Mouse (Mus musculus) CH12.LX (cell line): ENCODE data around the gene Ltb. TPM values are rescaled to one million over a fixed set of nuclear protein-coding genes. Genes with fewer than 3 reads are reported as not detected.

Source experiments
- DNase-seq: peaks from one replicate; pipeline ENCODE4 v3.0.0-alpha.2; 2013; ENCODE audit errors: extremely low read depth
- H3K27ac ChIP-seq: 2 replicates; pipeline ENCODE4 v1.5.1; 2012; ENCODE audit warnings: low read depth, mild to moderate bottlenecking, control low read depth, moderate library complexity; ENCODE audit not compliant: insufficient read depth
- H3K27me3 ChIP-seq: replicated peaks from 2 replicates; pipeline ENCODE3; 2012; ENCODE audit warnings: inconsistent platforms
- H3K36me3 ChIP-seq, 2 experiments: replicated peaks in 1 of 2; 2 replicates each; pipeline versions ENCODE3 to v1.6.1; 2012; ENCODE audit warnings: inconsistent platforms in 1 of 2, low read length in 1 of 2, mild to moderate bottlenecking in 1 of 2, mixed read lengths in 1 of 2, moderate library complexity in 1 of 2; ENCODE audit not compliant: control insufficient read depth in 1 of 2, insufficient read depth in 1 of 2
- H3K4me1 ChIP-seq, 2 experiments: 2 replicates each; pipeline ENCODE4 v1.6.1; 2012; ENCODE audit warnings: inconsistent platforms in 1 of 2, moderate library complexity in 1 of 2; ENCODE audit not compliant: insufficient read depth in 2 of 2, control insufficient read depth in 1 of 2
- H3K4me2 ChIP-seq: 2 replicates; pipeline ENCODE4 v1.6.1; 2012; ENCODE audit warnings: low read depth, mild to moderate bottlenecking, control low read depth; ENCODE audit not compliant: poor library complexity, insufficient read depth, severe bottlenecking
- H3K4me3 ChIP-seq, 3 experiments: fragments of 150-350 bp in 1 of 3; sonication (generic) in 1 of 3; replicated peaks in 1 of 3; 2 replicates each; pipeline versions ENCODE3 to v1.5.1; 2011 to 2012; ENCODE audit warnings: low read depth in 2 of 3, low read length in 2 of 3, mild to moderate bottlenecking in 2 of 3, moderate library complexity in 2 of 3, control low read depth in 1 of 3, improper control_type of control experiment in 1 of 3, inconsistent platforms in 1 of 3, mixed read lengths in 1 of 3; ENCODE audit not compliant: poor library complexity in 1 of 3
- H3K79me2 ChIP-seq: replicated peaks from 2 replicates; pipeline ENCODE4 v1.6.1; 2012; ENCODE audit warnings: mild to moderate bottlenecking, moderate library complexity; ENCODE audit not compliant: control insufficient read depth, poor library complexity, insufficient read depth, severe bottlenecking; ENCODE audit errors: extremely low read depth
- H3K9ac ChIP-seq: 2 replicates; pipeline ENCODE4 v1.6.1; 2012; ENCODE audit warnings: low read depth, mild to moderate bottlenecking, control low read depth, moderate library complexity; ENCODE audit not compliant: insufficient read depth
- H3K9me3 ChIP-seq: replicated peaks from 2 replicates; pipeline ENCODE3; 2012; ENCODE audit warnings: low read length, inconsistent platforms, mixed read lengths
- CHD1 ChIP-seq: IDR thresholded peaks from 2 replicates; pipeline ENCODE4 v1.6.1; 2012; ENCODE audit warnings: low read depth, low read length, improper control_type of control experiment, inconsistent platforms
- CHD2 ChIP-seq: IDR thresholded peaks from 2 replicates; pipeline ENCODE4 v1.6.1; 2011; ENCODE audit warnings: low read length, improper control_type of control experiment
- CTCF ChIP-seq, 2 experiments: IDR thresholded peaks in 1 of 2; conservative IDR thresholded peaks in 1 of 2; 2 replicates each; pipeline ENCODE4 v1.5.1; 2011 to 2012; ENCODE audit warnings: low read depth in 2 of 2, low read length in 2 of 2, improper control_type of control experiment in 1 of 2, inconsistent platforms in 1 of 2, mild to moderate bottlenecking in 1 of 2, moderate library complexity in 1 of 2
- E2F4 ChIP-seq: IDR thresholded peaks from 2 replicates; pipeline ENCODE4 v1.6.1; 2011; ENCODE audit warnings: low read depth, low read length, improper control_type of control experiment; ENCODE audit not compliant: insufficient replicate concordance
- ETS1 ChIP-seq: conservative IDR thresholded peaks from 2 replicates; pipeline ENCODE4 v1.6.1; 2012; ENCODE audit warnings: low read depth, mild to moderate bottlenecking, inconsistent platforms, low read length, improper control_type of control experiment, moderate library complexity
- GABPA ChIP-seq: IDR thresholded peaks from 2 replicates; pipeline ENCODE4 v1.6.1; 2012; ENCODE audit warnings: low read depth, low read length, improper control_type of control experiment, inconsistent platforms; ENCODE audit not compliant: insufficient replicate concordance
- HCFC1 ChIP-seq: IDR thresholded peaks from 2 replicates; pipeline ENCODE4 v1.6.1; 2012; ENCODE audit warnings: low read depth, mild to moderate bottlenecking, inconsistent platforms, low read length, improper control_type of control experiment
- IRF4 ChIP-seq: IDR thresholded peaks from 2 replicates; pipeline ENCODE4 v1.6.1; 2014; ENCODE audit warnings: low read depth, mild to moderate bottlenecking, inconsistent platforms, low read length, improper control_type of control experiment
- JUN ChIP-seq: IDR thresholded peaks from 2 replicates; pipeline ENCODE4 v1.6.1; 2011; ENCODE audit warnings: low read depth, mild to moderate bottlenecking, low read length, improper control_type of control experiment, moderate library complexity; ENCODE audit not compliant: insufficient read depth
- KAT2A ChIP-seq: IDR thresholded peaks from 2 replicates; pipeline ENCODE4 v1.6.1; 2012; ENCODE audit warnings: low read length, improper control_type of control experiment, inconsistent platforms; ENCODE audit not compliant: insufficient replicate concordance
- MAFK ChIP-seq: IDR thresholded peaks from 2 replicates; pipeline ENCODE4 v1.6.1; 2011; ENCODE audit warnings: low read length, improper control_type of control experiment; ENCODE audit not compliant: insufficient replicate concordance
- MEF2A ChIP-seq: IDR thresholded peaks from 2 replicates; pipeline ENCODE4 v1.6.1; 2014; ENCODE audit warnings: low read depth, mild to moderate bottlenecking, inconsistent platforms, low read length, improper control_type of control experiment, borderline replicate concordance
- MXI1 ChIP-seq: IDR thresholded peaks from 2 replicates; pipeline ENCODE4 v1.6.1; 2011; ENCODE audit warnings: mild to moderate bottlenecking, low read depth, low read length, improper control_type of control experiment
- MYC ChIP-seq: IDR thresholded peaks from 2 replicates; pipeline ENCODE4 v1.6.1; 2011; ENCODE audit warnings: low read depth, mild to moderate bottlenecking, improper control_type of control experiment, low read length
- NELFE ChIP-seq: IDR thresholded peaks from 2 replicates; pipeline ENCODE4 v1.6.1; 2011; ENCODE audit warnings: low read depth, low read length, improper control_type of control experiment
- NRF1 ChIP-seq: IDR thresholded peaks from 2 replicates; pipeline ENCODE4 v1.6.1; 2014; ENCODE audit warnings: low read depth, mild to moderate bottlenecking, inconsistent platforms, low read length, improper control_type of control experiment, moderate library complexity
- PAX5 ChIP-seq: IDR thresholded peaks from 2 replicates; pipeline ENCODE4 v1.6.1; 2012; ENCODE audit warnings: low read length, inconsistent platforms, mixed read lengths
- POLR2A ChIP-seq: IDR thresholded peaks from 2 replicates; pipeline ENCODE4 v1.6.1; 2011; ENCODE audit warnings: low read depth, mild to moderate bottlenecking, improper control_type of control experiment, low read length
- POLR2AphosphoS2 ChIP-seq: IDR thresholded peaks from 2 replicates; pipeline ENCODE4 v1.6.1; 2011; ENCODE audit warnings: low read depth, low read length, improper control_type of control experiment
- TCF12 ChIP-seq: IDR thresholded peaks from 2 replicates; pipeline ENCODE4 v1.6.1; 2014; ENCODE audit warnings: low read depth, mild to moderate bottlenecking, inconsistent platforms, low read length, improper control_type of control experiment
- USF2 ChIP-seq: conservative IDR thresholded peaks from 2 replicates; pipeline ENCODE4 v1.6.1; 2011; ENCODE audit warnings: low read depth, low read length, improper control_type of control experiment
- ZKSCAN1 ChIP-seq: IDR thresholded peaks from 2 replicates; pipeline ENCODE4 v1.6.1; 2012; ENCODE audit warnings: low read depth, inconsistent platforms, low read length, improper control_type of control experiment, borderline replicate concordance
- ZMIZ1 ChIP-seq: IDR thresholded peaks from 2 replicates; pipeline ENCODE4 v1.6.1; 2012; ENCODE audit warnings: low read depth, mild to moderate bottlenecking, inconsistent platforms, low read length, improper control_type of control experiment
- dilution Hi-C: fragments of 300-500 bp; cut with MboI; formaldehyde crosslinking; loops from 2 replicates; pipeline ENCODE4 v1.14.3; 2020; ENCODE audit warnings: low sequenced_read_pairs; ENCODE audit not compliant: extremely low pct_unique_long_range_greater_than_20kb, extremely low pct_ligation_motif_present
- in situ Hi-C: fragments of 300-500 bp; cut with MboI; formaldehyde crosslinking; loops from 3 replicates; pipeline ENCODE4 v1.14.3; 2019; ENCODE audit warnings: low sequenced_read_pairs, low pct_ligation_motif_present, low pct_unique_long_range_greater_than_20kb, mixed read lengths
- polyA plus RNA-seq: library from polyadenylated mRNA; unstranded; fragments of >175 nt; gene quantifications from 2 replicates; pipeline ENCODE4 v1.2.1, GENCODE M21; 2012; ENCODE audit warnings: low read depth; ENCODE audit not compliant: insufficient read length
- total RNA-seq, 2 experiments: library from RNA; depleted of rRNA; stranded (reverse); fragments of 300-350 nt in 1 of 2; fragments of >200 nt in 1 of 2; gene quantifications; 2 replicates each; pipeline ENCODE4 v1.2.3; 2012 to 2014

Gene Ltb
- total and polyA plus RNA-seq, 3 experiments, result 150 to 263 (median 234) TPM

GRCm38 (mm10) chr17:35243086-35243485 lies 48.8 kb downstream of the Ltb start:
- Histone ChIP-seq H3K9ac (peak overlapping the region; percentile 99), H3K4me1 (peaks cover 6 to 45% of the 10 kb centered on the region in 2 experiments), H3K9me3 (no peaks in the 10 kb centered on the region), H3K4me2 (peak overlapping the region; percentile 76), H3K27ac (no peak overlapping the region), H3K4me3 (peak overlapping the region; percentile 90 to 92 (median 92)), H3K36me3 (peaks cover 43 to 56% of the 10 kb centered on the region in 2 experiments), H3K27me3 (peaks cover 6% of the 10 kb centered on the region), H3K79me2 (peaks cover 59% of the 10 kb centered on the region)
- dilution Hi-C loops, result no loop called here
- TF ChIP-seq CTCF (conservative IDR thresholded peaks at IDR 0.05 in 1 of 2, IDR thresholded peaks at IDR 0.05 in 1 of 2; ENCODE audit: low read depth in 2 of 2, low read length in 2 of 2), result peak in 1 of 2 experiments; percentile 19; a peak in 2 of 4 replicates
- TF ChIP-seq MAFK, result no peak
- TF ChIP-seq ZMIZ1, result no peak
- TF ChIP-seq POLR2AphosphoS2, result 0 out of 2 replicates have a peak, but pooled peaks have one; percentile 8
- no peak for DNase-seq
- in situ Hi-C loops, result no loop called here

DNA sequence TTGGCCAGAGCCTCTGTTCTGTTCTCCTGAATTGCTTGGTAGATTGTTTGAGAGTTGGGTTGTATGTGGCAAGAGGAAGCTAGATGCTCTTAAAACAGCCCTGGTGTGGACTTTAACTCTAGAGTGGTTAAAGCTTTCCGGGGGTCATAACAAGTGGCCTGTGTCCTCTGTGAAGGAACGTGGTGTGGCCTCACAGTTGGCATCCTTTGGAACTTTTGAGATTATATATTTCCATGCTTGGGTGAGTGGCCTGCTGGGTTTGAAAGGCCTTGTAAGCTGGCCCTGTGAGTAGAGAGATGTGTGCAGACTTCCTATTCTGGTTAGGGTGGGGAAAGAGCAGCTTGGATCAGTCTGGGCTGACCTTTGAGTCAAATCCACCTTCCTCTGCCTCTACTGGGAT lies 50.8 kb downstream of the Ltb start:
- Histone ChIP-seq H3K79me2 (peaks cover 59% of the 10 kb centered on the region), H3K36me3 (peaks cover 61 to 72% of the 10 kb centered on the region in 2 experiments), H3K4me1 (peaks cover 6 to 41% of the 10 kb centered on the region in 2 experiments), H3K9ac (peak overlapping the region; percentile 99; the same call in 1 of the 2 replicates), H3K4me3 (peak overlapping the region in 1 of 3 experiments; percentile 92), H3K27ac (no peak overlapping the region), H3K27me3 (peaks cover 14% of the 10 kb centered on the region), H3K4me2 (peak overlapping the region; percentile 76), H3K9me3 (no peaks in the 10 kb centered on the region)
- DNase-seq, result no peak
- TF ChIP-seq USF2 (no peak), E2F4 (no peak), GABPA (no peak), MXI1 (no peak), CHD2 (no peak), NRF1 (no peak), TCF12 (no peak), ZKSCAN1 (no peak), IRF4 (no peak), KAT2A (no peak), MEF2A (no peak), HCFC1 (no peak), CHD1 (no peak), NELFE (no peak), POLR2A (no peak), MYC (no peak), MAFK (no peak), ETS1 (no peak), PAX5 (no peak), JUN (no peak)
- dilution Hi-C loops, result no loop called here
- in situ Hi-C loops, result no loop called here

Other genes starting within 250 kb of the Ltb start
Only the 20 nearest of the 39 such genes appear.
- not detected in 2 replicates for gene Ly6g6d, start 116.4 kb upstream of the Ltb start, total RNA-seq (2012; rRNA removed)
- gene Ly6g6d, start 116.4 kb upstream of the Ltb start, total RNA-seq (2014; rRNA removed), result not detected in 2 replicates
- 0.44 and 0.46 TPM in 2 replicates for gene Ly6g6d, start 116.4 kb upstream of the Ltb start, polyA plus RNA-seq
- not detected in 2 replicates for gene Ly6g6f, start 108.8 kb upstream of the Ltb start, total RNA-seq (2012; rRNA removed)
- 0.22 and 0.54 TPM in 2 replicates for gene Ly6g6f, start 108.8 kb upstream of the Ltb start, total RNA-seq (2014; rRNA removed)
- gene Ly6g6f, start 108.8 kb upstream of the Ltb start, polyA plus RNA-seq, result 0.29 and 0.67 TPM in 2 replicates
- gene Abhd16a, start 105.2 kb upstream of the Ltb start, total RNA-seq (2012; rRNA removed), result 15.3 and 16.2 TPM in 2 replicates
- 11.7 and 16.6 TPM in 2 replicates for gene Abhd16a, start 105.2 kb upstream of the Ltb start, total RNA-seq (2014; rRNA removed)
- 10.7 and 11.6 TPM in 2 replicates for gene Abhd16a, start 105.2 kb upstream of the Ltb start, polyA plus RNA-seq
- gene Ly6g5c, start 86.2 kb upstream of the Ltb start, total RNA-seq (2012; rRNA removed), result not detected in 2 replicates
- not detected in 2 replicates for gene Ly6g5c, start 86.2 kb upstream of the Ltb start, total RNA-seq (2014; rRNA removed)
- not detected in 2 replicates for gene Ly6g5c, start 86.2 kb upstream of the Ltb start, polyA plus RNA-seq
- gene Ly6g5b, start 79.0 kb upstream of the Ltb start, total RNA-seq (2012; rRNA removed), result 0.30 and 0.50 TPM in 2 replicates
- 0.88 and 0.91 TPM in 2 replicates for gene Ly6g5b, start 79.0 kb upstream of the Ltb start, total RNA-seq (2014; rRNA removed)
- gene Ly6g5b, start 79.0 kb upstream of the Ltb start, polyA plus RNA-seq, result 1.0 and 1.1 TPM in 2 replicates
- 42.7 and 43.0 TPM in 2 replicates for gene Gpank1, start 73.0 kb upstream of the Ltb start, total RNA-seq (2012; rRNA removed)
- gene Gpank1, start 73.0 kb upstream of the Ltb start, total RNA-seq (2014; rRNA removed), result 32.6 and 36.6 TPM in 2 replicates
- gene Gpank1, start 73.0 kb upstream of the Ltb start, polyA plus RNA-seq, result 32.5 and 33.6 TPM in 2 replicates
- gene Csnk2b, start 72.4 kb upstream of the Ltb start, total RNA-seq (2012; rRNA removed), result 130 and 143 TPM in 2 replicates
- gene Csnk2b, start 72.4 kb upstream of the Ltb start, total RNA-seq (2014; rRNA removed), result 85.3 and 89.3 TPM in 2 replicates
- 267 and 348 TPM in 2 replicates for gene Csnk2b, start 72.4 kb upstream of the Ltb start, polyA plus RNA-seq
- gene D17H6S53E, start 68.1 kb upstream of the Ltb start, total RNA-seq (2012; rRNA removed), result 15.6 and 17.0 TPM in 2 replicates
- gene D17H6S53E, start 68.1 kb upstream of the Ltb start, total RNA-seq (2014; rRNA removed), result 8.8 and 11.9 TPM in 2 replicates
- 8.7 and 13.8 TPM in 2 replicates for gene D17H6S53E, start 68.1 kb upstream of the Ltb start, polyA plus RNA-seq
- 0.21 TPM in 1 of 2 replicates, not detected in the other for gene Apom, start 62.4 kb upstream of the Ltb start, total RNA-seq (2012; rRNA removed)
- not detected in 2 replicates for gene Apom, start 62.4 kb upstream of the Ltb start, total RNA-seq (2014; rRNA removed)
- 0.39 and 0.41 TPM in 2 replicates for gene Apom, start 62.4 kb upstream of the Ltb start, polyA plus RNA-seq
- 73.0 and 73.7 TPM in 2 replicates for gene Bag6, start 59.3 kb upstream of the Ltb start, total RNA-seq (2012; rRNA removed)
- 21.7 and 26.0 TPM in 2 replicates for gene Bag6, start 59.3 kb upstream of the Ltb start, total RNA-seq (2014; rRNA removed)
- gene Bag6, start 59.3 kb upstream of the Ltb start, polyA plus RNA-seq, result 133 and 152 TPM in 2 replicates
- 80.4 and 87.1 TPM in 2 replicates for gene Prrc2a, start 29.5 kb upstream of the Ltb start, total RNA-seq (2012; rRNA removed)
- gene Prrc2a, start 29.5 kb upstream of the Ltb start, total RNA-seq (2014; rRNA removed), result 27.8 and 31.3 TPM in 2 replicates
- 234 and 313 TPM in 2 replicates for gene Prrc2a, start 29.5 kb upstream of the Ltb start, polyA plus RNA-seq
- 7.0 and 14.7 TPM in 2 replicates for gene Aif1, start 18.4 kb upstream of the Ltb start, total RNA-seq (2012; rRNA removed)
- gene Aif1, start 18.4 kb upstream of the Ltb start, total RNA-seq (2014; rRNA removed), result 14.1 and 15.5 TPM in 2 replicates
- gene Aif1, start 18.4 kb upstream of the Ltb start, polyA plus RNA-seq, result 14.7 and 19.7 TPM in 2 replicates
- gene Lst1, start 6.0 kb upstream of the Ltb start, total RNA-seq (2012; rRNA removed), result 6.0 and 8.4 TPM in 2 replicates
- gene Lst1, start 6.0 kb upstream of the Ltb start, total RNA-seq (2014; rRNA removed), result 2.9 and 4.4 TPM in 2 replicates
- 8.5 and 9.0 TPM in 2 replicates for gene Lst1, start 6.0 kb upstream of the Ltb start, polyA plus RNA-seq
- gene Tnf, start 7.6 kb downstream of the Ltb start, total RNA-seq (2012; rRNA removed), result 18.8 and 28.0 TPM in 2 replicates
- gene Tnf, start 7.6 kb downstream of the Ltb start, total RNA-seq (2014; rRNA removed), result 19.0 and 20.8 TPM in 2 replicates
- 25.2 and 28.3 TPM in 2 replicates for gene Tnf, start 7.6 kb downstream of the Ltb start, polyA plus RNA-seq
- 8.9 and 13.4 TPM in 2 replicates for gene Lta, start 10.9 kb downstream of the Ltb start, total RNA-seq (2012; rRNA removed)
- 18.9 and 19.6 TPM in 2 replicates for gene Lta, start 10.9 kb downstream of the Ltb start, total RNA-seq (2014; rRNA removed)
- gene Lta, start 10.9 kb downstream of the Ltb start, polyA plus RNA-seq, result 50.4 and 53.0 TPM in 2 replicates
- gene Gm16181, start 26.4 kb downstream of the Ltb start, total RNA-seq (2012; rRNA removed), result not detected in 2 replicates
- not detected in 2 replicates for gene Gm16181, start 26.4 kb downstream of the Ltb start, total RNA-seq (2014; rRNA removed)
- not detected in 2 replicates for gene Gm16181, start 26.4 kb downstream of the Ltb start, polyA plus RNA-seq
- 0.76 and 0.88 TPM in 2 replicates for gene Atp6v1g2, start 39.2 kb downstream of the Ltb start, total RNA-seq (2012; rRNA removed)
- 0.23 and 0.27 TPM in 2 replicates for gene Atp6v1g2, start 39.2 kb downstream of the Ltb start, total RNA-seq (2014; rRNA removed)
- gene Atp6v1g2, start 39.2 kb downstream of the Ltb start, polyA plus RNA-seq, result 1.4 and 2.0 TPM in 2 replicates
- 16.7 and 22.0 TPM in 2 replicates for gene Nfkbil1, start 41.4 kb downstream of the Ltb start, total RNA-seq (2012; rRNA removed)
- gene Nfkbil1, start 41.4 kb downstream of the Ltb start, total RNA-seq (2014; rRNA removed), result 15.2 TPM in 2 replicates
- 25.9 and 31.6 TPM in 2 replicates for gene Nfkbil1, start 41.4 kb downstream of the Ltb start, polyA plus RNA-seq
- gene Ddx39b, start 47.3 kb downstream of the Ltb start, total RNA-seq (2012; rRNA removed), result 208 and 229 TPM in 2 replicates
- gene Ddx39b, start 47.3 kb downstream of the Ltb start, total RNA-seq (2014; rRNA removed), result 242 and 254 TPM in 2 replicates
- 341 and 411 TPM in 2 replicates for gene Ddx39b, start 47.3 kb downstream of the Ltb start, polyA plus RNA-seq
- 817 and 944 TPM in 2 replicates for gene H2-D1, start 68.3 kb downstream of the Ltb start, total RNA-seq (2012; rRNA removed)
- 659 and 667 TPM in 2 replicates for gene H2-D1, start 68.3 kb downstream of the Ltb start, total RNA-seq (2014; rRNA removed)
- 880 and 952 TPM in 2 replicates for gene H2-D1, start 68.3 kb downstream of the Ltb start, polyA plus RNA-seq